Mouse (Mus musculus) CH12.LX (cell line): ENCODE measurements at regions not wholly inside any gene's neighbourhood (a gene's known extent, or its start where the extent isn't known, plus 50 kb on each side); places are given as distances from the start of the nearest gene placed in this dataset.
A peak's percentile ranks its signal among the peaks of the same experiment; 100 is the strongest.

Experiments
- DNase-seq: peaks from one replicate; pipeline ENCODE4 v3.0.0-alpha.2; 2013; ENCODE audit errors: extremely low read depth
- H3K27ac ChIP-seq: 2 replicates; pipeline ENCODE4 v1.5.1; 2012; ENCODE audit warnings: low read depth, mild to moderate bottlenecking, control low read depth, moderate library complexity; ENCODE audit not compliant: insufficient read depth
- H3K27me3 ChIP-seq: replicated peaks from 2 replicates; pipeline ENCODE3; 2012; ENCODE audit warnings: inconsistent platforms
- H3K36me3 ChIP-seq, 2 experiments: replicated peaks in 1 of 2; 2 replicates each; pipeline versions ENCODE3 to v1.6.1; 2012; ENCODE audit warnings: inconsistent platforms in 1 of 2, low read length in 1 of 2, mild to moderate bottlenecking in 1 of 2, mixed read lengths in 1 of 2, moderate library complexity in 1 of 2; ENCODE audit not compliant: control insufficient read depth in 1 of 2, insufficient read depth in 1 of 2
- H3K4me1 ChIP-seq, 2 experiments: 2 replicates each; pipeline ENCODE4 v1.6.1; 2012; ENCODE audit warnings: inconsistent platforms in 1 of 2, moderate library complexity in 1 of 2; ENCODE audit not compliant: insufficient read depth in 2 of 2, control insufficient read depth in 1 of 2
- H3K4me2 ChIP-seq: 2 replicates; pipeline ENCODE4 v1.6.1; 2012; ENCODE audit warnings: low read depth, mild to moderate bottlenecking, control low read depth; ENCODE audit not compliant: poor library complexity, insufficient read depth, severe bottlenecking
- H3K4me3 ChIP-seq, 3 experiments: fragments of 150-350 bp in 1 of 3; sonication (generic) in 1 of 3; replicated peaks in 1 of 3; 2 replicates each; pipeline versions ENCODE3 to v1.5.1; 2011 to 2012; ENCODE audit warnings: low read depth in 2 of 3, low read length in 2 of 3, mild to moderate bottlenecking in 2 of 3, moderate library complexity in 2 of 3, control low read depth in 1 of 3, improper control_type of control experiment in 1 of 3, inconsistent platforms in 1 of 3, mixed read lengths in 1 of 3; ENCODE audit not compliant: poor library complexity in 1 of 3
- H3K79me2 ChIP-seq: replicated peaks from 2 replicates; pipeline ENCODE4 v1.6.1; 2012; ENCODE audit warnings: mild to moderate bottlenecking, moderate library complexity; ENCODE audit not compliant: control insufficient read depth, poor library complexity, insufficient read depth, severe bottlenecking; ENCODE audit errors: extremely low read depth
- H3K9ac ChIP-seq: 2 replicates; pipeline ENCODE4 v1.6.1; 2012; ENCODE audit warnings: low read depth, mild to moderate bottlenecking, control low read depth, moderate library complexity; ENCODE audit not compliant: insufficient read depth
- H3K9me3 ChIP-seq: replicated peaks from 2 replicates; pipeline ENCODE3; 2012; ENCODE audit warnings: low read length, inconsistent platforms, mixed read lengths
- BHLHE40 ChIP-seq: IDR thresholded peaks from 2 replicates; pipeline ENCODE4 v1.6.1; 2011; ENCODE audit warnings: mild to moderate bottlenecking, low read depth, low read length, improper control_type of control experiment
- CHD1 ChIP-seq: IDR thresholded peaks from 2 replicates; pipeline ENCODE4 v1.6.1; 2012; ENCODE audit warnings: low read depth, low read length, improper control_type of control experiment, inconsistent platforms
- CTCF ChIP-seq, 2 experiments: IDR thresholded peaks in 1 of 2; conservative IDR thresholded peaks in 1 of 2; 2 replicates each; pipeline ENCODE4 v1.5.1; 2011 to 2012; ENCODE audit warnings: low read depth in 2 of 2, low read length in 2 of 2, improper control_type of control experiment in 1 of 2, inconsistent platforms in 1 of 2, mild to moderate bottlenecking in 1 of 2, moderate library complexity in 1 of 2
- EP300 ChIP-seq: IDR thresholded peaks from 2 replicates; pipeline ENCODE4 v1.6.1; 2011; ENCODE audit warnings: low read length, improper control_type of control experiment
- ETS1 ChIP-seq: conservative IDR thresholded peaks from 2 replicates; pipeline ENCODE4 v1.6.1; 2012; ENCODE audit warnings: low read depth, mild to moderate bottlenecking, inconsistent platforms, low read length, improper control_type of control experiment, moderate library complexity
- KAT2A ChIP-seq: IDR thresholded peaks from 2 replicates; pipeline ENCODE4 v1.6.1; 2012; ENCODE audit warnings: low read length, improper control_type of control experiment, inconsistent platforms; ENCODE audit not compliant: insufficient replicate concordance
- MAFK ChIP-seq: IDR thresholded peaks from 2 replicates; pipeline ENCODE4 v1.6.1; 2011; ENCODE audit warnings: low read length, improper control_type of control experiment; ENCODE audit not compliant: insufficient replicate concordance
- MAX ChIP-seq: IDR thresholded peaks from 2 replicates; pipeline ENCODE4 v1.6.1; 2011; ENCODE audit warnings: low read length, improper control_type of control experiment
- MXI1 ChIP-seq: IDR thresholded peaks from 2 replicates; pipeline ENCODE4 v1.6.1; 2011; ENCODE audit warnings: mild to moderate bottlenecking, low read depth, low read length, improper control_type of control experiment
- MYC ChIP-seq: IDR thresholded peaks from 2 replicates; pipeline ENCODE4 v1.6.1; 2011; ENCODE audit warnings: low read depth, mild to moderate bottlenecking, improper control_type of control experiment, low read length
- POLR2AphosphoS2 ChIP-seq: IDR thresholded peaks from 2 replicates; pipeline ENCODE4 v1.6.1; 2011; ENCODE audit warnings: low read depth, low read length, improper control_type of control experiment
- RAD21 ChIP-seq: IDR thresholded peaks from 2 replicates; pipeline ENCODE4 v1.6.1; 2011; ENCODE audit warnings: low read depth, mild to moderate bottlenecking, low read length, improper control_type of control experiment, moderate library complexity
- RCOR1 ChIP-seq: conservative IDR thresholded peaks from 2 replicates; pipeline ENCODE4 v1.6.1; 2012; ENCODE audit warnings: low read depth, mild to moderate bottlenecking, inconsistent platforms, low read length, improper control_type of control experiment
- SMC3 ChIP-seq: IDR thresholded peaks from 2 replicates; pipeline ENCODE4 v1.6.1; 2011; ENCODE audit warnings: low read depth, low read length, improper control_type of control experiment
- USF2 ChIP-seq: conservative IDR thresholded peaks from 2 replicates; pipeline ENCODE4 v1.6.1; 2011; ENCODE audit warnings: low read depth, low read length, improper control_type of control experiment
- ZC3H11A ChIP-seq: IDR thresholded peaks from 2 replicates; pipeline ENCODE4 v1.6.1; 2012; ENCODE audit warnings: low read depth, mild to moderate bottlenecking, inconsistent platforms, low read length, improper control_type of control experiment
- ZMIZ1 ChIP-seq: IDR thresholded peaks from 2 replicates; pipeline ENCODE4 v1.6.1; 2012; ENCODE audit warnings: low read depth, mild to moderate bottlenecking, inconsistent platforms, low read length, improper control_type of control experiment
- ZNF384 ChIP-seq: IDR thresholded peaks from 2 replicates; pipeline ENCODE4 v1.6.1; 2012; ENCODE audit warnings: low read depth, low read length, improper control_type of control experiment, inconsistent platforms
- dilution Hi-C: fragments of 300-500 bp; cut with MboI; formaldehyde crosslinking; loops from 2 replicates; pipeline ENCODE4 v1.14.3; 2020; ENCODE audit warnings: low sequenced_read_pairs; ENCODE audit not compliant: extremely low pct_unique_long_range_greater_than_20kb, extremely low pct_ligation_motif_present
- in situ Hi-C: fragments of 300-500 bp; cut with MboI; formaldehyde crosslinking; loops from 3 replicates; pipeline ENCODE4 v1.14.3; 2019; ENCODE audit warnings: low sequenced_read_pairs, low pct_ligation_motif_present, low pct_unique_long_range_greater_than_20kb, mixed read lengths

- Histone ChIP-seq H3K36me3 (no peaks in the 10 kb centered on the region), H3K9ac (no peak overlapping the region), H3K27ac (no peak overlapping the region), H3K4me1 (no peaks in the 10 kb centered on the region), H3K9me3 (no peaks in the 10 kb centered on the region), H3K4me3 (no peak overlapping the region), H3K27me3 (no peaks in the 10 kb centered on the region), H3K79me2 (no peaks in the 10 kb centered on the region), H3K4me2 (no peak overlapping the region)
- DNase-seq, result no peak
- TF ChIP-seq ZNF384 (no peak), BHLHE40 (no peak), ZMIZ1 (no peak), SMC3 (no peak), RAD21 (no peak), ZC3H11A (no peak), ETS1 (no peak)
- dilution Hi-C loops, result no loop called here
- in situ Hi-C loops, result loop anchor here (10.0 kb wide), 1 partner anchor 305 kb away; the partner anchor contains the start of genes Gm10964 and Olfml3
Observed at GRCm38 (mm10) chr3:103430131-103430530, 144.9 kb upstream of the Syt6 start.

- DNase-seq, result no peak
- dilution Hi-C loops (no loop called here), in situ Hi-C loops (loop anchor here (10.0 kb wide), 1 partner anchor 303 kb away; the partner anchor contains the start of genes Gm10964 and Olfml3)
- H3K4me2 ChIP-seq, result no peak overlapping the region
- no peaks in the 10 kb centered on the region for H3K36me3 ChIP-seq
- no peaks in the 10 kb centered on the region for H3K9me3 ChIP-seq
- H3K4me1 ChIP-seq, result no peaks in the 10 kb centered on the region
- H3K9ac ChIP-seq, result no peak overlapping the region
- no peak overlapping the region for H3K27ac ChIP-seq
- H3K4me3 ChIP-seq, result no peak overlapping the region
- H3K79me2 ChIP-seq, result no peaks in the 10 kb centered on the region
- H3K27me3 ChIP-seq, result peaks cover 2% of the 10 kb centered on the region
- TF ChIP-seq BHLHE40, result no peak
- no peak for TF ChIP-seq MAX
- TF ChIP-seq RCOR1, result no peak
- TF ChIP-seq EP300, result no peak
- TF ChIP-seq SMC3, result peak; percentile 15
- no peak for TF ChIP-seq USF2
- TF ChIP-seq MAFK, result no peak
- no peak for TF ChIP-seq KAT2A
- TF ChIP-seq MXI1, result no peak
- peak in 1 of 2 experiments; percentile 47; a peak in 2 of 4 replicates for TF ChIP-seq CTCF (conservative IDR thresholded peaks at IDR 0.05 in 1 of 2, IDR thresholded peaks at IDR 0.05 in 1 of 2; ENCODE audit: low read depth in 2 of 2, low read length in 2 of 2)
- TF ChIP-seq RAD21, result no peak
- no peak for TF ChIP-seq MYC
- TF ChIP-seq CHD1, result no peak
- TF ChIP-seq POLR2AphosphoS2, result no peak
Observed at GRCm38 (mm10) chr3:103432254-103432653, 142.8 kb upstream of the Syt6 start.
